Mouse (Mus musculus) midbrain, embryonic 14.5 days (tissue): ENCODE data around the gene Wdr25. TPM values are rescaled to one million over a fixed set of nuclear protein-coding genes. Genes with fewer than 3 reads are reported as not detected.
A peak's percentile ranks its signal among the peaks of the same experiment; 100 is the strongest.

Experiments
- ATAC-seq: fragments of 200-750 bp; cut with Nextera tagmentation; 2 replicates; pipeline ENCODE4 v1.8.0; 2017; ENCODE audit warnings: moderate number of reproducible peaks, moderate library complexity; ENCODE audit not compliant: low FRiP score, low TSS enrichment
- DNase-seq: peaks from one replicate; pipeline ENCODE4 v3.0.0-alpha.2; 2015
- H3K27ac ChIP-seq: fragments of 300-500 bp; sonication (generic); replicated peaks from 2 replicates; pipeline ENCODE4 v1.5.1; 2014; ENCODE audit warnings: mild to moderate bottlenecking, low read depth, low read length, moderate library complexity
- H3K27me3 ChIP-seq: fragments of 300-500 bp; sonication (generic); 2 replicates; pipeline ENCODE4 v1.6.1; 2014; ENCODE audit warnings: low read length, control low read depth, mixed read lengths; ENCODE audit not compliant: control insufficient read depth, insufficient read depth
- H3K36me3 ChIP-seq: fragments of 300-500 bp; sonication (generic); 2 replicates; pipeline ENCODE4 v1.6.1; 2014; ENCODE audit warnings: low read length, control low read depth; ENCODE audit not compliant: control insufficient read depth, insufficient read depth
- H3K4me1 ChIP-seq: fragments of 300-500 bp; sonication (generic); 2 replicates; pipeline ENCODE4 v1.6.1; 2014; ENCODE audit warnings: mild to moderate bottlenecking, antibody characterized with exemption, low read length, control low read depth; ENCODE audit not compliant: control insufficient read depth, insufficient read depth
- H3K4me2 ChIP-seq: fragments of 300-500 bp; sonication (generic); 2 replicates; pipeline ENCODE4 v1.6.1; 2014; ENCODE audit warnings: mild to moderate bottlenecking, low read length, moderate library complexity
- H3K4me3 ChIP-seq: fragments of 300-500 bp; sonication (generic); replicated peaks from 2 replicates; pipeline ENCODE4 v1.5.1; 2014; ENCODE audit warnings: low read depth, low read length
- H3K9ac ChIP-seq: fragments of 300-500 bp; sonication (generic); replicated peaks from 2 replicates; pipeline ENCODE4 v1.6.1; 2014; ENCODE audit warnings: mild to moderate bottlenecking, low read length, moderate library complexity
- H3K9me3 ChIP-seq: fragments of 300-500 bp; sonication (generic); 2 replicates; pipeline ENCODE4 v1.6.1; 2016; ENCODE audit warnings: low read length, control low read depth, mixed read lengths; ENCODE audit not compliant: control insufficient read depth
- whole genome bisulfite sequencing: fragments of 180-500 bp; shearing (Covaris S2); extraction: QIAGEN DNeasy Blood & Tissue Kit; methylation state at CpG from one replicate; pipeline ENCODE4 v1.1.7; 2014; 5-methylcytosine and 5-hydroxymethylcytosine counted together
- polyA plus RNA-seq: library from polyadenylated mRNA; unstranded; fragments of >200 nt; fragmentation: Nextera tagmentation; extraction: Ambion mirVana; gene quantifications from 2 replicates; pipeline ENCODE4 v1.2.1, GENCODE M21; 2014

Wdr25 gene
- polyA plus RNA-seq, 1 experiment from 2014 or later, result 4.3 TPM

DNA sequence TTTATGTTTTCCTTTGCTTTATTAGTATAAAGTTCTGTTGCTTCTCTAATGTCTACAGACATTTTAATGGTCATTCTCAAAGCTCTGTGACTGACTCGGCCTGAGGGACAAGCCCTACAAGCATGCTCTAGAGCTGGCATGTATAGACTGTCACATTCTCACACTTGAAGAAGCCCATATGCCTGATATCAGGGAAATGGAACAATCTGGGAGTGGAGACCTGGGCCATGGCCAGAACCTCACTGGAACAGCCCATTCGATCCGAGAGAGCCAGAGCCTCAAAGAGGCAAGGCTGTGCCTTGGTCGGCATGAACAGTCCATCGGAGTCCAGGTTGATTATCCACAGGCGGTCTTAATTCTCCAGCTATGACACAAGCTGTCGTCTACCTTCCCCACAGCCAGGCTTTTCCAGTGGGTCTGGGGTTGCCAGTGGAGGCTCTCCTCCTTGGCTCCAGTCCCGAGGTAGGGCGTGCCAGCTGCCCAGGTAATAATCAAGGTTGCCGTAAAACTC, 128.8 kb downstream of the Wdr25 start:
- Histone ChIP-seq H3K36me3 (no peaks in the 10 kb centered on the region), H3K4me1 (no peaks in the 10 kb centered on the region), H3K4me2 (no peak overlapping the region), H3K27me3 (no peaks in the 10 kb centered on the region), H3K27ac (no peak overlapping the region), H3K9me3 (no peaks in the 10 kb centered on the region), H3K4me3 (no peak overlapping the region), H3K9ac (no peak overlapping the region)
- WGBS, result 89% methylated on average over 10 of the region's 10 CpGs
- no peak for ATAC-seq
- DNase-seq, result no peak

DNA sequence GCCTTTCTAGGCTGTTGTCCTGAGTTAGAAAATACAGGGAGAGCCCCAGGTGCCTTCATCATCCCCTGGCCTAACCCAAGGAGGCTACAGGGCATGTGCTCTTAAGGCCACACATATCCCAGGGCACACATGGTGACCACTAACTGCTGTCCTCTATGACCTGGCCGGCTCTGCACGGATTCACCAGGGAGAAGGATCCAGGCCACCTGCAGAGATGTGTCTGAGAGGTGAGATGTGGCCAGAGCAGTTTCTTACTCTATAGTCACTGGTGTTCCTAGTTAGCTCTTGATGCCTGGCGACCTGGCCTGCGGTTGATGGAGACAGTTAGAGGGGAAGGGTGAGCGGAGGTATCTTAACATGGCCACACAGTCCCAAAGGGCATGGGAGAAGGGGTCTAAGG, 129.5 kb downstream of the Wdr25 start:
- Histone ChIP-seq H3K9ac (no peak overlapping the region), H3K4me1 (no peaks in the 10 kb centered on the region), H3K9me3 (no peaks in the 10 kb centered on the region), H3K4me3 (no peak overlapping the region), H3K4me2 (no peak overlapping the region), H3K27me3 (no peaks in the 10 kb centered on the region), H3K36me3 (no peaks in the 10 kb centered on the region), H3K27ac (no peak overlapping the region)
- no peak for ATAC-seq
- 84% methylated on average over 5 of the region's 5 CpGs for WGBS
- no peak for DNase-seq

DNA sequence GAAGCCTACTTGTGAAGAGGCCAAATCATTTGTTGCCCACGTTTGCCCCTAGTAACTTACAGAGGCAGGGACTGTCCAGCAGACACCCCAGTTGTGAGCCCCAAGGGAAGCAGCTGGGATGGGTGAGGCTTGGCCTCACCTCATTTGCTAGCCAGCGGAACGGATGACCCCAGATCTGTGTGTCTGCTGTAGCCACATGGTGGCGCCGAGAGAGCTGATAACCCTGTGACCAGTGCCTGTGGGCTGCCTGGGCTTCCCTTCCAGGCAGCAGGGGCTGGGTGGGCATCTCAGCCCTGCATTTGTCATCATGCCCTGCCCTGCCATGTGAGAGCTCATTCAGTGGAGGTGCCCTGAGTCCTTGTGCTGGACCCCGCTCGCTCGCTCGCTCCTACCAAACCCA, 130.3 kb downstream of the Wdr25 start:
- no peaks in the 10 kb centered on the region for H3K9me3 ChIP-seq
- DNase-seq (peak; percentile 49), ATAC-seq (no peak)
- no peaks in the 10 kb centered on the region for H3K4me1 ChIP-seq
- 65% methylated on average over 9 of the region's 9 CpGs for WGBS
- no peak overlapping the region for H3K4me3 ChIP-seq
- no peak overlapping the region for H3K4me2 ChIP-seq
- H3K36me3 ChIP-seq, result no peaks in the 10 kb centered on the region
- H3K9ac ChIP-seq, result no peak overlapping the region
- no peaks in the 10 kb centered on the region for H3K27me3 ChIP-seq
- H3K27ac ChIP-seq, result no peak overlapping the region

DNA sequence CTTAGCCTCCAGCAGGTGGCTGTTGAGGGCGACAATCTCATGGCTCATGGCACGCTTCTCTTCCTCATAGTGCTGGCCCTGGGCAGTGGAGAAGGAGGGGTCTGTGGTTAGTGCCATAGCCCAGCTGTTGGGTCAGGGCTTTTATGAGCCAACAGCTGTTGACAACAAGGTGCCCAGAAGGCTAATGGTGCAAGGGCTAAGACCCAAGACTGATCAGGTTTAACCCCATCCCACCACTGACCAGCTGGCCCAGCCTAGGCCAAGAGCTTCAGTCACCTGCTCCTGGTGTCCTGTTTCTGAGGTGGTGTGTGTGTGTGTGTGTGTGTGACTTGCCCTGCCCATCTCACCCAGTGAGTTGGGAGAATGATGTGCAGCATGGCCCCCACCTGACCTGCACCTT, 143.6 kb downstream of the Wdr25 start:
- 88% methylated on average over 2 of the region's 2 CpGs for WGBS
- H3K4me2 ChIP-seq, result no peak overlapping the region

GRCm38 (mm10) chr12:109038179-109038819, 144.9 kb downstream of the Wdr25 start:
- H3K27ac ChIP-seq, result peak overlapping the region; percentile 64

More for the DNA sequence above, 143.6 kb downstream of the Wdr25 start:
- Histone ChIP-seq H3K9ac (no peak overlapping the region), H3K4me1 (peaks cover 12% of the 10 kb centered on the region), H3K9me3 (no peaks in the 10 kb centered on the region), H3K27me3 (no peaks in the 10 kb centered on the region), H3K36me3 (0 out of 2 replicates have a peak, but pooled peaks cover 2% of the 10 kb centered on the region), H3K27ac (no peak overlapping the region), H3K4me3 (no peak overlapping the region)
- ATAC-seq (no peak), DNase-seq (no peak)

GRCm38 (mm10) chr12:109039311-109039710, 145.9 kb downstream of the Wdr25 start:
- Histone ChIP-seq H3K27me3 (no peaks in the 10 kb centered on the region), H3K36me3 (no peaks in the 10 kb centered on the region), H3K4me2 (no peak overlapping the region), H3K9ac (no peak overlapping the region), H3K4me3 (no peak overlapping the region), H3K9me3 (no peaks in the 10 kb centered on the region), H3K4me1 (peaks cover 12% of the 10 kb centered on the region), H3K27ac (no peak overlapping the region)
- WGBS, result 62% methylated on average over 7 of the region's 7 CpGs
- peak; percentile 40 for DNase-seq
- ATAC-seq, result no peak

More at GRCm38 (mm10) chr12:109038179-109038819, 144.9 kb downstream of the Wdr25 start:
- ATAC-seq, result peak; percentile 15; the same call in 1 of the 2 replicates
- H3K4me1 ChIP-seq, result peaks cover 12% of the 10 kb centered on the region
- DNase-seq, result peak; percentile 66
- H3K27me3 ChIP-seq, result no peaks in the 10 kb centered on the region
- H3K4me3 ChIP-seq, result no peak overlapping the region
- H3K4me2 ChIP-seq, result no peak overlapping the region
- no peak overlapping the region; the same call in 1 of the 2 replicates for H3K9ac ChIP-seq
- 13% methylated on average over 14 of the region's 14 CpGs for WGBS
- 0 out of 2 replicates have a peak, but pooled peaks cover 2% of the 10 kb centered on the region for H3K36me3 ChIP-seq
- H3K9me3 ChIP-seq, result no peaks in the 10 kb centered on the region

DNA sequence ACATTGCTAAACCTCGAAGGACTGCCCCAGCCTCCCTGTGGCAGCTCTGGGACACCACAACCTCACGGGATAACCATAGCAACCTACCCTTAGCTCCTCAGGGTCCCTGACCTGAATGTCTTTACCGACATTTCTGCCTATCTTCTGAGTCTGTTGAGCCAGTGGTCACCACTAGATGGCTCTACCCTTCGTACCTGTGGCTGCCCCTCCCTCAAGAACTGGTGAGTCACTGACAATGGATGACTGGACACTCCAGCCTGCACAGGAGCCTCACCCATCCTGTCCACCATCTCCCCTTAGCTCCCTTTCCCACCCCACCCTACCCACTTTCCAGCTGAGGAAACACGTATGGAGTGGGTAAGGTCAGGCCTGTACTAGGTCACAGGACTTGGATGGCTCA, 151.1 kb downstream of the Wdr25 start:
- DNase-seq, result no peak
- Histone ChIP-seq H3K4me2 (no peak overlapping the region), H3K27ac (no peak overlapping the region), H3K36me3 (no peaks in the 10 kb centered on the region), H3K27me3 (no peaks in the 10 kb centered on the region), H3K4me3 (no peak overlapping the region), H3K4me1 (no peaks in the 10 kb centered on the region), H3K9me3 (no peaks in the 10 kb centered on the region), H3K9ac (no peak overlapping the region)
- 27% methylated on average over 5 of the region's 5 CpGs for WGBS
- no peak for ATAC-seq

- H3K4me2 ChIP-seq, result no peak overlapping the region
- no peak overlapping the region for H3K9ac ChIP-seq
- H3K4me1 ChIP-seq, result no peaks in the 10 kb centered on the region
- no peaks in the 10 kb centered on the region; the same call in 1 of the 2 replicates for H3K27me3 ChIP-seq
- WGBS, result 84% methylated on average over 7 of the region's 7 CpGs
- no peak overlapping the region for H3K27ac ChIP-seq
- no peak for DNase-seq
- no peak overlapping the region for H3K4me3 ChIP-seq
- H3K36me3 ChIP-seq, result no peaks in the 10 kb centered on the region
- H3K9me3 ChIP-seq, result no peaks in the 10 kb centered on the region
- no peak for ATAC-seq
These were observed 152.2 kb downstream of the Wdr25 start for GRCm38 (mm10) chr12:109045581-109045980.

DNA sequence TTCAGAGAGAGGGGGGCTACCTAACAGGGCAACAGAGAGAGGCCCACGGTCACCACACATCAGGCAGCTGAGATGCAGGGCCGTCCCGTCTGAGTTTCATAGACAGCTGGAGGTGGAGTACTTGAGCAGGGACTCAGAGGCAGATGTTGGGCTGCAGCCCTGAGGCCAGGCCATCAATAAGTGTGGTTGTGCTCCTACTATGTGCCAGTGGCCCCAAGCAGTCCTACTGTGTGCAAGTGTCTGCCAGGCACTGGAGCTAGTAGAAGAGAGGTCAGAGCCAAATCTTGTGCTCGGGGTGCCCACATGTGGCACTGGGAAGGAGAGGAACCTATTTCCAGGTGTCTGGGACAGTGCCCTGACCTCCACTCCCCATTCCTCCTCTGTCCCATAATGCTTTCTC, 156.5 kb downstream of the Wdr25 start:
- WGBS, result 90% methylated on average over 4 of the region's 4 CpGs
- H3K27me3 ChIP-seq, result peaks cover 41% of the 10 kb centered on the region
- no peak for DNase-seq

More for the DNA sequence above, 156.5 kb downstream of the Wdr25 start:
- H3K9me3 ChIP-seq, result no peaks in the 10 kb centered on the region
- H3K4me2 ChIP-seq, result no peak overlapping the region
- H3K4me1 ChIP-seq, result peaks cover 20% of the 10 kb centered on the region; the same call in 1 of the 2 replicates
- H3K36me3 ChIP-seq, result no peaks in the 10 kb centered on the region
- H3K4me3 ChIP-seq, result no peak overlapping the region
- no peak overlapping the region for H3K9ac ChIP-seq
- no peak overlapping the region for H3K27ac ChIP-seq
- ATAC-seq, result no peak
